Mouse (Mus musculus): ENCODE data around the gene 4930524B15Rik. TPM values are rescaled to one million over a fixed set of nuclear protein-coding genes. Genes with fewer than 3 reads are reported as not detected.
"Not testable (repeated sequence)": the region's sequence is repeated elsewhere in the genome, so short reads cannot be mapped to it uniquely, and the experiment has no call there.

The 4930524B15Rik gene
- total and polyA plus RNA-seq, 3 experiments: not detected

- intact Hi-C loops (cut with DNase I): no loop called here
- Histone ChIP-seq H3K27me3 (ENCODE audit: control insufficient read depth, insufficient read depth, low read length) (no peaks in the 10 kb centered on the region), H3K36me3 (ENCODE audit: control insufficient read depth, insufficient read depth, low read length) (no peaks in the 10 kb centered on the region), H3K4me1 (ENCODE audit: control insufficient read depth, insufficient read depth, low read length) (no peaks in the 10 kb centered on the region), H3K27ac (no peak overlapping the region), H3K79me2 (replicated peaks; ENCODE audit: control insufficient read depth, insufficient read depth, low read length) (no peaks in the 10 kb centered on the region), H3K9ac (ENCODE audit: low read depth, low read length) (no peak overlapping the region), H3K4me3 (no peak overlapping the region)
- no peak for DNase-seq
- WGBS: 85% methylated on average over 7 of the region's 7 CpGs
- TF ChIP-seq POLR2A (IDR thresholded peaks at IDR 0.05; ENCODE audit: insufficient read depth, low read depth, low read length) (no peak), EP300 (IDR thresholded peaks at IDR 0.05; ENCODE audit: insufficient read depth, low read depth, low read length) (no peak), CTCF (IDR thresholded peaks at IDR 0.05) (no peak)
These were observed 16.4 kb downstream of the 4930524B15Rik start for GRCm38 (mm10) chr11:31981830-31982229.

- H3K27me3 ChIP-seq (ENCODE audit: control insufficient read depth, insufficient read depth, low read length); H3K27ac ChIP-seq; H3K4me3 ChIP-seq; H3K36me3 ChIP-seq (ENCODE audit: control insufficient read depth, insufficient read depth, low read length); DNase-seq; H3K9ac ChIP-seq (ENCODE audit: low read depth, low read length); H3K79me2 ChIP-seq (replicated peaks; ENCODE audit: control insufficient read depth, insufficient read depth, low read length); H3K4me1 ChIP-seq (ENCODE audit: control insufficient read depth, insufficient read depth, low read length); intact Hi-C loops (cut with DNase I): not testable (repeated sequence)
- 67% methylated on average over 13 of the region's 13 CpGs for WGBS
These were observed 17.0 kb downstream of the 4930524B15Rik start for GRCm38 (mm10) chr11:31982247-31982943.

GRCm38 (mm10) chr11:31983249-31983648 is 17.9 kb downstream of the 4930524B15Rik start:
- Histone ChIP-seq H3K9ac (ENCODE audit: low read depth, low read length) (no peak overlapping the region), H3K27ac (no peak overlapping the region), H3K36me3 (ENCODE audit: control insufficient read depth, insufficient read depth, low read length) (no peaks in the 10 kb centered on the region), H3K4me1 (ENCODE audit: control insufficient read depth, insufficient read depth, low read length) (no peaks in the 10 kb centered on the region), H3K4me3 (no peak overlapping the region), H3K79me2 (replicated peaks; ENCODE audit: control insufficient read depth, insufficient read depth, low read length) (no peaks in the 10 kb centered on the region), H3K27me3 (ENCODE audit: control insufficient read depth, insufficient read depth, low read length) (no peaks in the 10 kb centered on the region)
- TF ChIP-seq CTCF (IDR thresholded peaks at IDR 0.05) (no peak), POLR2A (IDR thresholded peaks at IDR 0.05; ENCODE audit: insufficient read depth, low read depth, low read length) (no peak), EP300 (IDR thresholded peaks at IDR 0.05; ENCODE audit: insufficient read depth, low read depth, low read length) (no peak)
- intact Hi-C loops (cut with DNase I): no loop called here
- DNase-seq: no peak

- DNase-seq: no peak
- Histone ChIP-seq H3K27me3 (ENCODE audit: control insufficient read depth, insufficient read depth, low read length) (no peaks in the 10 kb centered on the region), H3K4me3 (no peak overlapping the region), H3K27ac (no peak overlapping the region), H3K79me2 (replicated peaks; ENCODE audit: control insufficient read depth, insufficient read depth, low read length) (no peaks in the 10 kb centered on the region), H3K36me3 (ENCODE audit: control insufficient read depth, insufficient read depth, low read length) (no peaks in the 10 kb centered on the region), H3K4me1 (ENCODE audit: control insufficient read depth, insufficient read depth, low read length) (no peaks in the 10 kb centered on the region), H3K9ac (ENCODE audit: low read depth, low read length) (no peak overlapping the region)
- intact Hi-C loops (cut with DNase I): no loop called here
- 41% methylated on average over 2 of the region's 2 CpGs for WGBS
- TF ChIP-seq CTCF (IDR thresholded peaks at IDR 0.05): no peak
- no peak for TF ChIP-seq POLR2A (IDR thresholded peaks at IDR 0.05; ENCODE audit: insufficient read depth, low read depth, low read length)
- TF ChIP-seq EP300 (IDR thresholded peaks at IDR 0.05; ENCODE audit: insufficient read depth, low read depth, low read length): no peak
These were observed 19.4 kb downstream of the 4930524B15Rik start for GRCm38 (mm10) chr11:31984786-31985185.

- Histone ChIP-seq H3K36me3 (ENCODE audit: control insufficient read depth, insufficient read depth, low read length) (no peaks in the 10 kb centered on the region), H3K9ac (ENCODE audit: low read depth, low read length) (no peak overlapping the region), H3K79me2 (replicated peaks; ENCODE audit: control insufficient read depth, insufficient read depth, low read length) (no peaks in the 10 kb centered on the region), H3K4me1 (ENCODE audit: control insufficient read depth, insufficient read depth, low read length) (no peaks in the 10 kb centered on the region), H3K27ac (no peak overlapping the region), H3K4me3 (no peak overlapping the region), H3K27me3 (ENCODE audit: control insufficient read depth, insufficient read depth, low read length) (no peaks in the 10 kb centered on the region)
- WGBS: 79% methylated on average over 3 of the region's 3 CpGs
- intact Hi-C loops (cut with DNase I): no loop called here
- no peak for DNase-seq
- TF ChIP-seq CTCF (IDR thresholded peaks at IDR 0.05): no peak
- no peak for TF ChIP-seq EP300 (IDR thresholded peaks at IDR 0.05; ENCODE audit: insufficient read depth, low read depth, low read length)
- no peak for TF ChIP-seq POLR2A (IDR thresholded peaks at IDR 0.05; ENCODE audit: insufficient read depth, low read depth, low read length)
These were observed 27.1 kb downstream of the 4930524B15Rik start for GRCm38 (mm10) chr11:31992535-31992934.

- DNase-seq: no peak
- Histone ChIP-seq H3K36me3 (ENCODE audit: control insufficient read depth, insufficient read depth, low read length) (no peaks in the 10 kb centered on the region), H3K9ac (ENCODE audit: low read depth, low read length) (no peak overlapping the region), H3K27me3 (ENCODE audit: control insufficient read depth, insufficient read depth, low read length) (peaks cover 2% of the 10 kb centered on the region; the same call in 1 of the 2 replicates), H3K79me2 (replicated peaks; ENCODE audit: control insufficient read depth, insufficient read depth, low read length) (no peaks in the 10 kb centered on the region), H3K4me1 (ENCODE audit: control insufficient read depth, insufficient read depth, low read length) (no peaks in the 10 kb centered on the region), H3K4me3 (no peak overlapping the region), H3K27ac (no peak overlapping the region)
- intact Hi-C loops (cut with DNase I): loop anchor here (1.0 to 10.0 kb wide), 2 partner anchors 135 to 163 kb away; no protein-coding TSS in a partner anchor
- TF ChIP-seq CTCF (IDR thresholded peaks at IDR 0.05) (no peak), POLR2A (IDR thresholded peaks at IDR 0.05; ENCODE audit: insufficient read depth, low read depth, low read length) (no peak), EP300 (IDR thresholded peaks at IDR 0.05; ENCODE audit: insufficient read depth, low read depth, low read length) (no peak)
- WGBS: 49% methylated on average over 2 of the region's 2 CpGs
These were observed 34.3 kb downstream of the 4930524B15Rik start for GRCm38 (mm10) chr11:31999716-32000115.
